Mouse (Mus musculus) embryonic facial prominence, embryonic 14.5 days (tissue): ENCODE measurements at regions not wholly inside any gene's neighbourhood (a gene's known extent, or its start where the extent isn't known, plus 50 kb on each side); places are given as distances from the start of the nearest gene placed in this dataset.

ENCODE experiments used
- ATAC-seq: fragments of 200-750 bp; cut with Nextera tagmentation; 2 replicates; pipeline ENCODE4 v1.8.0; 2017; ENCODE audit warnings: low read depth, moderate number of reproducible peaks, moderate TSS enrichment
- DNase-seq: peaks from one replicate; pipeline ENCODE4 v3.0.0-alpha.2; 2015; ENCODE audit warnings: low spot score
- H3K27ac ChIP-seq: fragments of 300-500 bp; sonication (generic); replicated peaks from 2 replicates; pipeline ENCODE4 v1.5.1; 2014; ENCODE audit warnings: low read depth, mild to moderate bottlenecking, low read length, moderate library complexity
- H3K27me3 ChIP-seq: fragments of 300-500 bp; sonication (generic); replicated peaks from 2 replicates; pipeline ENCODE4 v1.6.1; 2014; ENCODE audit warnings: low read length; ENCODE audit not compliant: control insufficient read depth, insufficient read depth
- H3K36me3 ChIP-seq: fragments of 300-500 bp; sonication (generic); 2 replicates; pipeline ENCODE4 v1.6.1; 2014; ENCODE audit warnings: low read length, mixed read lengths; ENCODE audit not compliant: control insufficient read depth, insufficient read depth
- H3K4me1 ChIP-seq: fragments of 300-500 bp; sonication (generic); 2 replicates; pipeline ENCODE4 v1.6.1; 2014; ENCODE audit warnings: antibody characterized with exemption, low read length; ENCODE audit not compliant: control insufficient read depth, insufficient read depth
- H3K4me2 ChIP-seq: fragments of 300-500 bp; sonication (generic); 2 replicates; pipeline ENCODE4 v1.6.1; 2014; ENCODE audit warnings: low read depth, mild to moderate bottlenecking, low read length, moderate library complexity, mixed read lengths
- H3K4me3 ChIP-seq: fragments of 300-500 bp; sonication (generic); 2 replicates; pipeline ENCODE4 v1.5.1; 2014; ENCODE audit warnings: low read depth, mild to moderate bottlenecking, low read length
- H3K9ac ChIP-seq: fragments of 300-500 bp; sonication (generic); 2 replicates; pipeline ENCODE4 v1.6.1; 2014; ENCODE audit warnings: low read depth, mild to moderate bottlenecking, low read length, moderate library complexity, mixed read lengths
- H3K9me3 ChIP-seq: fragments of 300-500 bp; sonication (generic); 2 replicates; pipeline ENCODE4 v1.6.1; 2016; ENCODE audit warnings: low read length; ENCODE audit not compliant: control insufficient read depth
- WGBS: fragments of 180-500 bp; shearing (Covaris S2); extraction: QIAGEN DNeasy Blood & Tissue Kit; methylation state at CpG from one replicate; pipeline ENCODE4 v1.1.7; 2014; 5-methylcytosine and 5-hydroxymethylcytosine counted together

DNA sequence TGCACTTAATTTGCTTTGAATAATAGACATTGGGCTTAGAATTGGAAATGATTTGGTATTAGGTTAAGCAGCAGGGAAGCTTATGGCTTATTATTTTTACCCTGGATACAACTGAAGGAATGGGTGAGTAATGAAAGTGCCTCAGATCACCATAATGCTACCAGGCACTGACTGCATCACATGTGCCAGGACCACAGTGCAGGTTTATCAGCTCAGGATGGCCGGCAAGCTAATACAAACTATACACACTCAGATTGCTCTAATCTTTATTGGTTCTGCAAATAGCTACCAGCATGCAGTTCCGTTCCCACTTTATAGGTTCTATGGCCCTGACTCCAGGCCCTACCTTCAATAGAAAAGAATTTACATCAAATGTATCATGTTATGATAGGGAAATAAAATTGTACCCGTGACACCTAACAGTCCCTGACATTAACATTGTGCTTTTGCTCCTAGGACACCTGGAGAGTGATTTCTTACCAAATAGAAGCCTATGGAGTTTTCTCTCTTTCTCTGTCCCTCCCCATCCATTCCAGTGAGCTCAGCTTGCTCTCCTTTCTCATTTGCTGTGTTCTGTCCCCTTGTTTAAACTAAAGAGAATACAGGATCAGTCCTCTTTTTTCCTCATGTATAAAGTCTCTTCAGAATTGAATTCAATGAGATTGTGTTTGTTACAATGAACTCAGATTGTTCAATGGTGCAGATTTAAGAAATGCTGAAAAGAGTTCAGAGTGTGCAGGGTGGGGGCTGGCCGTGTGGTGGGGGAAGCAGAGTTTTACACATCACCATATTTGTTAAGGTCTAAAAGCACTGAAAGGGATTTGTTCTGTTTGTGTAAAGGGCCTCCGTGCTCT, 121.3 kb upstream of the BC052040 start:
- Histone ChIP-seq H3K9ac (no peak overlapping the region), H3K4me2 (no peak overlapping the region), H3K27me3 (0 out of 2 replicates have a peak, but pooled peaks cover 3% of the 10 kb centered on the region), H3K4me3 (no peak overlapping the region), H3K27ac (no peak overlapping the region), H3K9me3 (no peaks in the 10 kb centered on the region), H3K36me3 (no peaks in the 10 kb centered on the region), H3K4me1 (no peaks in the 10 kb centered on the region)
- 66% methylated on average over 5 of the region's 5 CpGs for WGBS
- DNase-seq (no peak), ATAC-seq (no peak)

GRCm38 (mm10) chr2:115460882-115461151, 120.7 kb upstream of the BC052040 start:
- H3K9ac ChIP-seq: no peak overlapping the region
- no peaks in the 10 kb centered on the region for H3K4me1 ChIP-seq
- 0 out of 2 replicates have a peak, but pooled peaks cover 3% of the 10 kb centered on the region for H3K27me3 ChIP-seq
- DNase-seq (no peak), ATAC-seq (no peak)
- no peak overlapping the region for H3K4me2 ChIP-seq
- no peak overlapping the region for H3K4me3 ChIP-seq
- H3K27ac ChIP-seq: no peak overlapping the region
- WGBS: 85% methylated on average over 1 of the region's 1 CpGs
- H3K36me3 ChIP-seq: no peaks in the 10 kb centered on the region
- H3K9me3 ChIP-seq: no peaks in the 10 kb centered on the region

DNA sequence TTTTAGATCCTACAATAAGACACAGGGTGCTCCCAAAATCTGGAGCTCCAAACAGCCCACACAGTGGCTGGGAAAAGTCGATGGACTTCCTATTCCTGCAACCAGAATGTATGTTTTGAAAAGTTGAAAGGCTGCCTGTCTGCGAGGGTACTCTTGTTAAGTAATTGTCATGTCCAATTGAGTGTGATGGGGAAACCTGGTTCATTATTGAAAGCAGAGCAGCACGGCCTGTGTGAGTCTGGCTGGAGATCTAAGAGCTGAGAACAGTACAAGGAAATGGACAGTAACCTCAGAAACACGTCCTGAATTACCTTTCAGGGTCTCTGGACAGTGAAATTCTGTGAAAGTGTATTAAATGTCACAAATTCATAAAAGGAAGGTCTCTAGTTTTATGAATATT, 115.3 kb upstream of the BC052040 start:
- no peak for ATAC-seq

DNA sequence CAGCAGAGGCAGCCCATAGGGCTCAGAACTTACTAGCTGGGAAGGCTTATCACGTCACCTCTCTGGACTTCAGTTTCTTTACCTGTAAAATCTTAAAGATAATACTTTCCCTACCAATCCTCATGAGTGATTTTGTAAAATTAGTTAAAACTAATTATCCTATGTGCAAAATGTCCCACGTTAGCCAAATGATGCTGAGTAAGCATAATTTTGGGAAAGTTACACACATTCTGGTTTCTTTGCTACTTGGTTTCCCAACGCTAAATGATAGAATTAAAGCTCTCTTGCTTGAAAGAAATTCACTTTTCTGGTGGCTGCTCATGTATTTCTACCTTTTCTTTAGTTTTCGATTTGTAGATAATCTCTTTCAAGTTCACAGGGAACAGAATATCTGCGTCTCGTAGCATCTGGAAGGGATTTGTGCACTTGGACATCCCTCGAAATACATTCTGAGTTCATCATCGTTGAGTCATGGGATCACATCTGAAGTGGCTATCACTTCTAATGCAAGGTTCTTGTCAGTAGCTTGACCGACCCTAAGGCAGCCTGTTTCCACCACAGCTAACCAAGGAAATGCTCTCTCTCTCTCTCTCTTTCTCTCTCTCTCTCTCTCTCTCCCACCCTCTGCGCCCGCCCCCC, 114.3 kb upstream of the BC052040 start:
- H3K9ac ChIP-seq: no peak overlapping the region
- no peak overlapping the region for H3K27ac ChIP-seq
- 64% methylated on average over 11 of the region's 11 CpGs for WGBS
- no peaks in the 10 kb centered on the region for H3K27me3 ChIP-seq
- H3K36me3 ChIP-seq: no peaks in the 10 kb centered on the region
- DNase-seq: peak; percentile 37
- H3K4me2 ChIP-seq: peak overlapping the region; percentile 20; the same call in 1 of the 2 replicates
- ATAC-seq: no peak
- no peaks in the 10 kb centered on the region for H3K9me3 ChIP-seq
- no peak overlapping the region for H3K4me3 ChIP-seq
- peaks cover 8% of the 10 kb centered on the region; the same call in 1 of the 2 replicates for H3K4me1 ChIP-seq

More for the DNA sequence above, 115.3 kb upstream of the BC052040 start:
- H3K4me1 ChIP-seq: peaks cover 8% of the 10 kb centered on the region; the same call in 1 of the 2 replicates
- no peak overlapping the region for H3K9ac ChIP-seq
- H3K27ac ChIP-seq: no peak overlapping the region
- WGBS: 33% methylated on average over 4 of the region's 4 CpGs
- no peaks in the 10 kb centered on the region for H3K9me3 ChIP-seq
- H3K4me3 ChIP-seq: no peak overlapping the region
- no peaks in the 10 kb centered on the region for H3K36me3 ChIP-seq
- H3K4me2 ChIP-seq: no peak overlapping the region
- no peaks in the 10 kb centered on the region for H3K27me3 ChIP-seq
- no peak for DNase-seq

GRCm38 (mm10) chr2:115467936-115468335, 113.6 kb upstream of the BC052040 start:
- H3K27me3 ChIP-seq: no peaks in the 10 kb centered on the region
- WGBS: 53% methylated on average over 6 of the region's 6 CpGs
- H3K4me3 ChIP-seq: no peak overlapping the region
- 0 out of 2 replicates have a peak overlapping the region, but pooled peaks have one; percentile 33 for H3K27ac ChIP-seq
- DNase-seq: peak; percentile 17
- peak overlapping the region; percentile 26 for H3K4me2 ChIP-seq
- ATAC-seq: no peak
- no peak overlapping the region for H3K9ac ChIP-seq
- H3K4me1 ChIP-seq: peaks cover 8% of the 10 kb centered on the region; the same call in 1 of the 2 replicates
- H3K9me3 ChIP-seq: no peaks in the 10 kb centered on the region
- H3K36me3 ChIP-seq: no peaks in the 10 kb centered on the region

DNA sequence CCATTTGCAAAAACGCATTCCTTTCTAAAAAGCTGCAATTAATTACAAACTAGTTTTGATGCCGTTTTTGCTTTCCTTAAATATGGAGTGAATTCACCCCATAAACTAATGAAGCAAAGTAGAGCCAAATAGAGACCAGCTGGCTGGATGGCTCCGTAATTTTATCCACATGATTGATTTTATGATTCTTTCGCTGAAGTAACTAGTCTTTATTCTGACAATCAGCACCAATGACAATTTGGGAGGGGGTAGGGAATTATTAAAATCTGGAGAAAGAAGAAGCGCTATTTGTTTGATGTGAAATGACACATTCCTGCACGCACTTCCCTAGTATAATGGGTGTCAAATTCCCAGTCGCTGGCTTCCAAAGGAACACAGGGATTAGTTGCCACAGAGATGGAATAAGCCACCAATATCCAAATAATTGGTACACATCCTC, 113.0 kb upstream of the BC052040 start:
- peaks cover 8% of the 10 kb centered on the region; the same call in 1 of the 2 replicates for H3K4me1 ChIP-seq
- H3K27me3 ChIP-seq: no peaks in the 10 kb centered on the region
- H3K4me3 ChIP-seq: no peak overlapping the region
- 0 out of 2 replicates have a peak, but pooled peaks have one; percentile 22 for ATAC-seq
- no peak overlapping the region for H3K9ac ChIP-seq
- no peaks in the 10 kb centered on the region for H3K9me3 ChIP-seq
- no peak overlapping the region for H3K27ac ChIP-seq
- 25% methylated on average over 7 of the region's 7 CpGs for WGBS
- peak overlapping the region; percentile 26 for H3K4me2 ChIP-seq
- no peaks in the 10 kb centered on the region for H3K36me3 ChIP-seq
- DNase-seq: peak; percentile 65

- Histone ChIP-seq H3K4me2 (no peak overlapping the region), H3K27me3 (no peaks in the 10 kb centered on the region), H3K4me1 (peaks cover 8% of the 10 kb centered on the region; the same call in 1 of the 2 replicates), H3K9me3 (no peaks in the 10 kb centered on the region), H3K9ac (no peak overlapping the region), H3K36me3 (no peaks in the 10 kb centered on the region), H3K27ac (no peak overlapping the region), H3K4me3 (no peak overlapping the region)
- WGBS: 65% methylated on average over 6 of the region's 6 CpGs
- DNase-seq (no peak), ATAC-seq (no peak)
These were observed 112.2 kb upstream of the BC052040 start for GRCm38 (mm10) chr2:115469165-115469821.

DNA sequence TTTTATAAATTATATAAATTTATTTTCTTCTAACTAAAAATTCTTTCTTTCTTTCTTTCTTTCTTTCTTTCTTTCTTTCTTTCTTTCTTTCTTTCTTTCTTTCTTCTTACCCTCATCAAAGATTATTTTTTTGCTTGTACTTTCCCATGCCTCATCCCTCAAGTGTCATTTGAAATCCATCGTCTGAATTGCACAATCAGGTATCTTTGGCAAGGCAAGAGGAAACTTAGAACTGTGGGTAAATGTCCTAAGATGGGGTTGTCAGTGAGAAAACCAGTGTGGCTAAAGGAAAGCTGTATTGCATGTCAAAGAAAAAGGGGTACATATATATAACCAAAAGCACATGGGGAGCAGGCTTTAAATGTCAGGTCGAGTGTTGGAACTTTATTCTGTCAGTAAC, 109.1 kb upstream of the BC052040 start:
- Histone ChIP-seq H3K4me2 (no peak overlapping the region), H3K9me3 (no peaks in the 10 kb centered on the region), H3K36me3 (no peaks in the 10 kb centered on the region), H3K27me3 (no peaks in the 10 kb centered on the region), H3K4me1 (peaks cover 6% of the 10 kb centered on the region; the same call in 1 of the 2 replicates), H3K4me3 (no peak overlapping the region), H3K27ac (no peak overlapping the region), H3K9ac (no peak overlapping the region)
- DNase-seq: no peak
- WGBS: 57% methylated on average over 2 of the region's 2 CpGs
- no peak for ATAC-seq
